Mouse (Mus musculus) cortical plate, adult 2 months (tissue): ENCODE data around the gene Ttc14.

ENCODE experiments used
- CTCF ChIP-seq: fragments of 200-500 bp; IDR thresholded peaks from 2 replicates; pipeline ENCODE4 v1.5.1; 2011; ENCODE audit warnings: mild to moderate bottlenecking, control low read depth, low read length; ENCODE audit not compliant: insufficient read depth; ENCODE audit errors: extremely low read depth
- POLR2A ChIP-seq: fragments of 200-500 bp; IDR thresholded peaks from 2 replicates; pipeline ENCODE4 v1.6.1; 2011; ENCODE audit warnings: mild to moderate bottlenecking, low read length, control low read depth; ENCODE audit not compliant: insufficient read depth; ENCODE audit errors: extremely low read depth

- TF ChIP-seq CTCF = no peak
- no peak for TF ChIP-seq POLR2A
Observed at GRCm38 (mm10) chr3:33846639-33847038, 47.0 kb downstream of the Ttc14 start.
